Mouse (Mus musculus) stomach, embryonic 14.5 days (tissue): ENCODE data around the gene Mmp17. TPM values are rescaled to one million over a fixed set of nuclear protein-coding genes. Genes with fewer than 3 reads are reported as not detected.

ENCODE experiments used
- ATAC-seq: fragments of 200-750 bp; cut with Nextera tagmentation; 2 replicates; pipeline ENCODE4 v1.8.0; 2017; ENCODE audit warnings: low read depth, moderate TSS enrichment; ENCODE audit not compliant: insufficient number of reproducible peaks, insufficient read depth, low FRiP score
- H3K27ac ChIP-seq: fragments of 300-500 bp; sonication (generic); 2 replicates; pipeline ENCODE4 v1.5.1; 2014; ENCODE audit warnings: mild to moderate bottlenecking, low read length, moderate library complexity, mixed read lengths
- H3K27me3 ChIP-seq: fragments of 300-500 bp; sonication (generic); 2 replicates; pipeline ENCODE4 v1.6.1; 2014; ENCODE audit warnings: low read length, control low read depth, mixed read lengths; ENCODE audit not compliant: control insufficient read depth, insufficient read depth
- H3K36me3 ChIP-seq: fragments of 300-500 bp; sonication (generic); 2 replicates; pipeline ENCODE4 v1.6.1; 2014; ENCODE audit warnings: mild to moderate bottlenecking, control low read depth, low read length, moderate library complexity, mixed read lengths; ENCODE audit not compliant: control insufficient read depth, insufficient read depth
- H3K4me1 ChIP-seq: fragments of 300-500 bp; sonication (generic); 2 replicates; pipeline ENCODE4 v1.6.1; 2014; ENCODE audit warnings: low read length, control low read depth, mixed read lengths; ENCODE audit not compliant: control insufficient read depth, insufficient read depth
- H3K4me2 ChIP-seq: fragments of 300-500 bp; sonication (generic); replicated peaks from 2 replicates; pipeline ENCODE4 v1.6.1; 2014; ENCODE audit warnings: low read depth, low read length, control low read depth
- H3K4me3 ChIP-seq: fragments of 300-500 bp; sonication (generic); 2 replicates; pipeline ENCODE4 v1.5.1; 2014; ENCODE audit warnings: low read depth, low read length, control low read depth
- H3K9ac ChIP-seq: fragments of 300-500 bp; sonication (generic); replicated peaks from 2 replicates; pipeline ENCODE4 v1.6.1; 2014; ENCODE audit warnings: low read depth, mild to moderate bottlenecking, control low read depth, low read length, moderate library complexity, mixed read lengths
- H3K9me3 ChIP-seq: fragments of 300-500 bp; sonication (generic); 2 replicates; pipeline ENCODE4 v1.6.1; 2016; ENCODE audit warnings: low read depth, low read length, control low read depth; ENCODE audit not compliant: control insufficient read depth
- WGBS: fragments of 180-500 bp; shearing (Covaris S2); extraction: QIAGEN DNeasy Blood & Tissue Kit; methylation state at CpG from one replicate; pipeline ENCODE4 v1.1.7; 2014; 5-methylcytosine and 5-hydroxymethylcytosine counted together
- polyA plus RNA-seq: library from polyadenylated mRNA; unstranded; fragments of >200 nt; fragmentation: Nextera tagmentation; extraction: Ambion mirVana; gene quantifications from 2 replicates; pipeline ENCODE4 v1.2.1, GENCODE M21; 2014

Mmp17 gene
- polyA plus RNA-seq, 1 experiment from 2014 or later = 2.3 TPM

DNA sequence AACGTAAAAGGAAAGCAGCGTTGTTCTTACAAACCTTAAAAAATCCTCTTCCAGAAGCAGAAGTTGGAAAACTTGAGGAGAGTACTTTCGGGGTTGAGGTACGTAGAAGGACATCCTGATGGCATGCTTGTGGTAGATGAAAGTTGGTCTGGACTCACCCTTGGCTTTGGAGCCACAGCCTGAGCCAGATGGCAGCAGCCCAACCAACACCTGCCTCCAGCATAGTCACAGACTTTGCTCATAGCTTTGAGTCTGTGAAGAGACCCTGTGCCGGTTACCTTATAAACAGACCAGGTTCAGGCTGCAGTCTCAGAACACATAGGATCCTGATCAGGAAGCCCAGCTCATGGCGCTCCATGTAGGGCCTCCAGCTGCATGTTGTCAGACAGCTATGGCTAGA is 33.2 kb upstream of the Mmp17 start:
- Histone ChIP-seq H3K9ac (no peak overlapping the region), H3K9me3 (no peaks in the 10 kb centered on the region), H3K4me3 (no peak overlapping the region), H3K4me1 (no peaks in the 10 kb centered on the region), H3K36me3 (peaks cover 92% of the 10 kb centered on the region), H3K27me3 (no peaks in the 10 kb centered on the region), H3K27ac (no peak overlapping the region), H3K4me2 (no peak overlapping the region)
- no peak for ATAC-seq
- WGBS = 96% methylated on average over 6 of the region's 6 CpGs

DNA sequence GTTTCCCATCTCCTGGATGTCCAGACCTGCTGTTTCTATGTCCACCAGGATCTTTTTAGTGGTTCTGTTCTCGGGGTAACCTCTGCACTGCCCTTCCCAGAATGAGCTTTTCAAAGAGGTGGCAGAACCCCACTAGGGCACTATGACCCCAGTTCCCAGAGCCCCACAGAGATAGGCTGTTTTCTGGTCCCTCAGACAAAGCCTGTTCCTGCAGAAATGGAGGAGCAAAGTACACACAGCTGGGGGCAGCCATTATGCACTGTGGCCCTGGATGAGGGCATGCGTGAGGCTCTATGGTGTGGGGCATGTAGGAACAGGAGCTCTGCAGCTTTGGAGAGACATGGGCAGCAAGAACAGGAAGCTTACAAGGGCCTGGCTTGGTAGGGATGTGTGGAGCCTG is 32.0 kb upstream of the Mmp17 start:
- H3K9ac ChIP-seq = no peak overlapping the region
- no peak overlapping the region for H3K4me3 ChIP-seq
- ATAC-seq = no peak
- peaks cover 86% of the 10 kb centered on the region for H3K36me3 ChIP-seq
- H3K4me2 ChIP-seq = no peak overlapping the region
- H3K4me1 ChIP-seq = no peaks in the 10 kb centered on the region
- 97% methylated on average over 2 of the region's 2 CpGs for WGBS
- H3K9me3 ChIP-seq = no peaks in the 10 kb centered on the region
- H3K27me3 ChIP-seq = no peaks in the 10 kb centered on the region
- no peak overlapping the region for H3K27ac ChIP-seq

DNA sequence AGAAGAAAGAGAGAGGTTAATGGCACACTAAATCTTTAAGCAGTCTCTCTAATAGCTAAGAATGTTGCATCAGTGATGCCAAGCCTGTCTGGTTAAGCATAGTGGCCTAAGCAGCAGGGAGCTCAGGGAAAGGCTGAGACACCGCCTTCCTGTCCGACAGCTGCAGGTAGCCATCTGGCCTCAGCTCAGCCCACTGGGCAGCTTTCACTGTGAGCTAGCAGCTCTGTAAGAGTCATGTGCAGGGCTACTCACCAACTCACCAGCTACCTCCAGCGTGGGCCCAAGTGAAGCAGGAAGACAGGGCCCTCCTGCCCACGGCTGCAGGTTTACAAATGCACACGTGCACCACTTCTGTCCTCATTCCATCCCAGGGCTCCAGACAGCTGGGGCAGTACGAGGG is 30.3 kb upstream of the Mmp17 start:
- H3K4me2 ChIP-seq = no peak overlapping the region
- H3K9ac ChIP-seq = no peak overlapping the region
- no peak overlapping the region for H3K27ac ChIP-seq
- H3K36me3 ChIP-seq = peaks cover 88% of the 10 kb centered on the region
- H3K4me3 ChIP-seq = no peak overlapping the region
- no peaks in the 10 kb centered on the region for H3K4me1 ChIP-seq
- no peak for ATAC-seq
- H3K27me3 ChIP-seq = no peaks in the 10 kb centered on the region
- WGBS = 89% methylated on average over 6 of the region's 6 CpGs
- H3K9me3 ChIP-seq = no peaks in the 10 kb centered on the region

DNA sequence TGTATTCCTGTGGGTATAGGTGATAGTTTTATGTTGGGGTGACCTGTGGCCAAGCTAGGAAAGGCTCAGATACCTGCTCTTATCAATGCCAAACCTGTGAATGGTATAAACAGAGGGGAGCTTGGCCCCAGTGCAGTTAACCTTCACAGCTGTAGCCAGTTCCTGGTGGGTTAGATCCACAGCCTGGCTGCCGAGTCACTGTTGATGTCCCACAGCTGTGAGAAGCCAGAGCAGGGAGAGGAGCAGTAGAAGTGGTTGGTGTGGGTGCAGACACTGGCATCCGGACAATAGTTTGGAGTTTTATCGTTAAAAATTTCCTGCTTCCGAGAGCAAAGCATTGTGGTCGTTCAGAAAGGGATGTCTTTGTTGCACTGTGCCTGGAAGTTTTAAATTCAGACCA is 25.4 kb upstream of the Mmp17 start:
- no peak overlapping the region for H3K4me2 ChIP-seq
- H3K4me1 ChIP-seq = no peaks in the 10 kb centered on the region
- 81% methylated on average over 5 of the region's 5 CpGs for WGBS
- ATAC-seq = no peak
- no peaks in the 10 kb centered on the region for H3K27me3 ChIP-seq
- no peak overlapping the region for H3K4me3 ChIP-seq
- H3K27ac ChIP-seq = no peak overlapping the region
- no peaks in the 10 kb centered on the region for H3K9me3 ChIP-seq
- no peak overlapping the region for H3K9ac ChIP-seq
- peaks cover 80% of the 10 kb centered on the region for H3K36me3 ChIP-seq

DNA sequence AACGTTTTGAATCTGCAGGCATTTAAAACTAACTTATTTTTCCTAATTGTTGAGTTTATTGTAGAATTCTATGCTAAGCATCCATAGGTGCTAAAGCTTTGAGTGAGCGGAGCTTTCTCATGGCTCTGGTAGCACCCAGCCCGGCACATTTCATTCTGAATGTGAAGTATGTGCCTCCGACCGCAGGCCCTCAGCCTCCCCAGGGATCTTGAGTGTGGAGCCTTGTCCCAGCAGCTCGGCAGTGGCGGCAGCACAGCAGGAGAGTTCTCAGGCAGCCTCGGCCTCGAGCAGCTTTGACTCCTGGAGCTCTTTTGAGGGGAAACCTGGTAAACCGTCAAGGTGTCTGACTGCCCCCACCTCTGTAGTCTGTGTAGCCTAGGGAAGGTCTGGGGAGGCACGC is 24.7 kb upstream of the Mmp17 start:
- Histone ChIP-seq H3K36me3 (peaks cover 75% of the 10 kb centered on the region), H3K27ac (no peak overlapping the region), H3K4me1 (no peaks in the 10 kb centered on the region), H3K4me2 (no peak overlapping the region), H3K9me3 (no peaks in the 10 kb centered on the region), H3K27me3 (no peaks in the 10 kb centered on the region), H3K9ac (no peak overlapping the region), H3K4me3 (no peak overlapping the region)
- 85% methylated on average over 11 of the region's 11 CpGs for WGBS
- ATAC-seq = no peak

DNA sequence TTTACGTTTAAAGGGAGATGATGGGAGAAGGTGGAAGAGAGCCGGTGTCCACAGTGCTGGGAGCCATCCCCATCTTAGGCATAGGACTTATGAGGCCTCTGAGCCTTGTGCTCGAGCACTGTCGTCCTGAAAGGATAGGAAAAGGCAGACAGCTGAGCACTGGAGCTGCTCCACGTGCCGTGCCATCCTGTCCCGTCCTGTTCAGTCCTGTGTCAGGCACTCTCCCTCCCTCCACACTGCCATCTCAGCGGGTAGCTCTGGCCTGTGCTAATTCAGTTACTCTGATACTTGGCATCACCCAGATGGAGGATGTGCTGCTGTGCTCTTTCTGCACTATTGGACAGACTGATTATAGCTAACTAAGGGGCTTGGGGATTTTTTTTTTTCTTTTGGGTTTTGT is 21.6 kb upstream of the Mmp17 start:
- 95% methylated on average over 8 of the region's 8 CpGs for WGBS
- Histone ChIP-seq H3K4me3 (no peak overlapping the region), H3K27ac (no peak overlapping the region), H3K9ac (no peak overlapping the region), H3K4me1 (no peaks in the 10 kb centered on the region), H3K36me3 (peaks cover 74% of the 10 kb centered on the region), H3K9me3 (no peaks in the 10 kb centered on the region), H3K27me3 (no peaks in the 10 kb centered on the region), H3K4me2 (no peak overlapping the region)
- no peak for ATAC-seq

DNA sequence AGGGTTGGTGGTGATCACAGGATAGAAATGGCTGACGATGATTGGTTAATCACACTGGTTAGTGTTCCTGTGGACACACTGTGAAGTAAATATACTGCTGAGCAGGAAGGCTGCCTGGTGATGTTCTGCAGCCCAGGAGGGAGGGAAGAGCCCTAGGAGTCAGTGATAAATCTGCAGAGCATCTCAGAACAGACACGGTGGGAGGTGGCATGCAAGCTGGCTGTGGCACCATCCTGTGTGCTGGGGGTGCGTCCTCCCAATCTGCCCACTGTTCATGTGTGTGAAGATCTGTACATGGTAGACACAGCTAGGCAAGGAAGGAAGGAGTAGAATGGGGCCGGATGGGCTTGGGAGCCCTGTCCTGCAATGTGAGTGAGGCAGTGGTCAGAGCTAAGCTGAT is 15.4 kb upstream of the Mmp17 start:
- no peaks in the 10 kb centered on the region for H3K9me3 ChIP-seq
- no peaks in the 10 kb centered on the region for H3K27me3 ChIP-seq
- H3K36me3 ChIP-seq = peaks cover 61% of the 10 kb centered on the region
- no peak; the same call in 1 of the 2 replicates for ATAC-seq
- H3K4me2 ChIP-seq = no peak overlapping the region
- no peak overlapping the region for H3K4me3 ChIP-seq
- H3K27ac ChIP-seq = no peak overlapping the region
- WGBS = 90% methylated on average over 4 of the region's 4 CpGs
- H3K9ac ChIP-seq = no peak overlapping the region
- no peaks in the 10 kb centered on the region for H3K4me1 ChIP-seq

DNA sequence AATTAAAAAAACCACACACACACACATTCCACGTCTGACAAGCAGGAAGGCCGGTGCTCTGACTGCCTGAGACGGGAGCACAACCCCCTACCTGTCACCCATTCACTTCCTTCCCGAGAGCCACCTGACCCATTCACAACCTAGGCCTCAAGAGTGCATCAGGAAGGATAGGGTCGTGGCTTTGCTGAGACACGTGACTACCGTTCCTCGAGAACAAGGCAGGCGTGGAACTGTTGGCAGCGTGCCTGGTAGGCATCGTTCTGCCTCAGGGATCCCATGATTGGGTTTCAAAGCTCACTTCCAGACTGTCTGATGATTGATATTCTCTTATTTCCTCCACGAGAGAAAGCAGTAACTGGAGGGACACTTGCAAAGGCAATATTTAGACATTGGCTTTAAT is 5.8 kb upstream of the Mmp17 start:
- ATAC-seq = no peak
- Histone ChIP-seq H3K27ac (no peak overlapping the region), H3K4me3 (no peak overlapping the region), H3K4me2 (no peak overlapping the region), H3K27me3 (0 out of 2 replicates have a peak, but pooled peaks cover 12% of the 10 kb centered on the region), H3K4me1 (0 out of 2 replicates have a peak, but pooled peaks cover 2% of the 10 kb centered on the region), H3K9me3 (no peaks in the 10 kb centered on the region), H3K9ac (no peak overlapping the region), H3K36me3 (no peaks in the 10 kb centered on the region)
- WGBS = 52% methylated on average over 12 of the region's 12 CpGs

DNA sequence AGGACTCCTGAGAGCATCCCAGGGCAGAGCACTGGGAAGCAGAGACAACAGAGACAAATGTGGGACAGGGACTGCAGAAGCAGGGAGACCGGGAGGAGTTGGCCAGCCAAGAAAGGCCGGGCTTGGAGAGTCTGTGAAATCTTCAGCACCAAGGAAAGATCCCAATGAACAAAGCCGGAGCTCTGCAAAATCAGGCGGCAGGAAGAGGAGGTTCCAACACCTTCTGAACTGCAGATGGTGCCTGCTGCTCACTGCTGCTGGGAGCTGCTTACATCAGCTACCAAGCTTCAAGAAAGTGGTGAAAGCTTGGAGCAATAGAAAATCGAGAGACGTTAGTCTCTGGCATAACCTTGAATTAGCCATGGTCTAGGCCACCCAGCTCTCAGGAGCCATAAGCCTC is 3.9 kb upstream of the Mmp17 start:
- no peak overlapping the region for H3K4me3 ChIP-seq
- ATAC-seq = no peak
- H3K27ac ChIP-seq = no peak overlapping the region
- 0 out of 2 replicates have a peak, but pooled peaks cover 12% of the 10 kb centered on the region for H3K27me3 ChIP-seq
- H3K36me3 ChIP-seq = no peaks in the 10 kb centered on the region
- H3K4me1 ChIP-seq = peaks cover 10% of the 10 kb centered on the region; the same call in 1 of the 2 replicates
- H3K9me3 ChIP-seq = no peaks in the 10 kb centered on the region
- WGBS = 8% methylated on average over 6 of the region's 6 CpGs
- H3K4me2 ChIP-seq = no peak overlapping the region
- H3K9ac ChIP-seq = no peak overlapping the region
